Mouse (Mus musculus): ENCODE measurements around the gene Anxa11. TPM values are rescaled to one million over a fixed set of nuclear protein-coding genes. Genes with fewer than 3 reads are reported as not detected.
"Not testable (repeated sequence)": the region's sequence is repeated elsewhere in the genome, so short reads cannot be mapped to it uniquely, and the experiment has no call there.

Gene Anxa11
- polyA plus RNA-seq, 1 experiment: 113 TPM

GRCm38 (mm10) chr14:25802511-25802910, 39.4 kb upstream of the Anxa11 start:
- Histone ChIP-seq H3K27ac (ENCODE audit: control insufficient read depth, insufficient read depth, low read length) (no peak overlapping the region), H3K4me1 (replicated peaks; ENCODE audit: control insufficient read depth, insufficient read depth, low read length) (no peaks in the 10 kb centered on the region), H3K36me3 (ENCODE audit: control insufficient read depth, insufficient read depth, low read length) (no peaks in the 10 kb centered on the region), H3K4me3 (ENCODE audit: control insufficient read depth, insufficient read depth, low read length) (no peak overlapping the region), H3K27me3 (ENCODE audit: control insufficient read depth, insufficient read depth, low read length) (no peaks in the 10 kb centered on the region)
- TF ChIP-seq POLR2A (IDR thresholded peaks at IDR 0.05; ENCODE audit: control insufficient read depth, extremely low read depth, insufficient read depth, low read length, poor library complexity) (no peak), CTCF (IDR thresholded peaks at IDR 0.05; ENCODE audit: borderline replicate concordance, control insufficient read depth, extremely low read depth, insufficient read depth, low read length, poor library complexity) (no peak)
- no peak for DNase-seq

DNA sequence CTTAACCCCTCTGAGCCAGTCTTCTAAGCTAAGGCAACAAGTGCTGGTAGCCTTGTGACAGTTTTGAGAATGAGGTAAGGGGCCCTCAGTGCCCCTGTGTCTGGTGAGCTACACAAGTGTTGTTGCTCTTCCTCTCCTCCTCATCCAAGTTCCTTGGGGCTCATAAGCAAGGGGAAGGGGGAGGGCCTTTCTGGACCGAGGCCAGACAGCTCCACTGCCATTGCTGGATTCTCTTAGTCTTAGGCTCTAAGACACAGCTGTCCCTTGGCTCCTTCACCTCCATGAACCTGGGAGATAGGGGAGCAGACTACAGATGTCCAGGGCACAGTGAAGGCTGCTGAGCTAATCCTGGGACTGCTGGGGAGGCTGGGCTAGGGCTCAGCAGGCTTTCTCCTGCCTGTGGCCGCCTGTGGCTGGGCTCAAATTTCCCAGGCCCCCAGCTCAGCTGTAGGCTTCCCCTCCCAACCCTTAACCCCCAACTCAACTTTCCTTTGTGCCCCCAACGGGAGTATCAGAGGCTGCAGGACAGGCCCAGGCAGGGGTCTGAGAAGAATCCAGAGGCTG, 38.6 kb upstream of the Anxa11 start:
- Histone ChIP-seq H3K4me1 (replicated peaks; ENCODE audit: control insufficient read depth, insufficient read depth, low read length) (no peaks in the 10 kb centered on the region), H3K27ac (ENCODE audit: control insufficient read depth, insufficient read depth, low read length) (no peak overlapping the region), H3K4me3 (ENCODE audit: control insufficient read depth, insufficient read depth, low read length) (no peak overlapping the region), H3K27me3 (ENCODE audit: control insufficient read depth, insufficient read depth, low read length) (no peaks in the 10 kb centered on the region), H3K36me3 (ENCODE audit: control insufficient read depth, insufficient read depth, low read length) (no peaks in the 10 kb centered on the region)
- WGBS: 84% methylated on average over 3 of the region's 3 CpGs
- no peak for TF ChIP-seq CTCF (IDR thresholded peaks at IDR 0.05; ENCODE audit: borderline replicate concordance, control insufficient read depth, extremely low read depth, insufficient read depth, low read length, poor library complexity)
- DNase-seq: no peak

- no peak overlapping the region for H3K27ac ChIP-seq (ENCODE audit: control insufficient read depth, insufficient read depth, low read length)
- no peaks in the 10 kb centered on the region for H3K36me3 ChIP-seq (ENCODE audit: control insufficient read depth, insufficient read depth, low read length)
- 88% methylated on average over 7 of the region's 7 CpGs for WGBS
- no peak for TF ChIP-seq CTCF (IDR thresholded peaks at IDR 0.05; ENCODE audit: borderline replicate concordance, control insufficient read depth, extremely low read depth, insufficient read depth, low read length, poor library complexity)
- TF ChIP-seq POLR2A (IDR thresholded peaks at IDR 0.05; ENCODE audit: control insufficient read depth, extremely low read depth, insufficient read depth, low read length, poor library complexity): no peak
- H3K4me1 ChIP-seq (replicated peaks; ENCODE audit: control insufficient read depth, insufficient read depth, low read length): no peaks in the 10 kb centered on the region
- H3K4me3 ChIP-seq (ENCODE audit: control insufficient read depth, insufficient read depth, low read length): no peak overlapping the region
- H3K27me3 ChIP-seq (ENCODE audit: control insufficient read depth, insufficient read depth, low read length): no peaks in the 10 kb centered on the region
- no peak for DNase-seq
These were observed 36.1 kb upstream of the Anxa11 start for GRCm38 (mm10) chr14:25805871-25806270.

- DNase-seq: no peak
- 77% methylated on average over 7 of the region's 7 CpGs for WGBS
- Histone ChIP-seq H3K4me3 (ENCODE audit: control insufficient read depth, insufficient read depth, low read length) (no peak overlapping the region), H3K36me3 (ENCODE audit: control insufficient read depth, insufficient read depth, low read length) (no peaks in the 10 kb centered on the region), H3K27me3 (ENCODE audit: control insufficient read depth, insufficient read depth, low read length) (no peaks in the 10 kb centered on the region), H3K4me1 (replicated peaks; ENCODE audit: control insufficient read depth, insufficient read depth, low read length) (no peaks in the 10 kb centered on the region), H3K27ac (ENCODE audit: control insufficient read depth, insufficient read depth, low read length) (no peak overlapping the region)
- TF ChIP-seq POLR2A (IDR thresholded peaks at IDR 0.05; ENCODE audit: control insufficient read depth, extremely low read depth, insufficient read depth, low read length, poor library complexity) (no peak), CTCF (IDR thresholded peaks at IDR 0.05; ENCODE audit: borderline replicate concordance, control insufficient read depth, extremely low read depth, insufficient read depth, low read length, poor library complexity) (no peak)
These were observed 35.4 kb upstream of the Anxa11 start for GRCm38 (mm10) chr14:25806561-25806960.

DNA sequence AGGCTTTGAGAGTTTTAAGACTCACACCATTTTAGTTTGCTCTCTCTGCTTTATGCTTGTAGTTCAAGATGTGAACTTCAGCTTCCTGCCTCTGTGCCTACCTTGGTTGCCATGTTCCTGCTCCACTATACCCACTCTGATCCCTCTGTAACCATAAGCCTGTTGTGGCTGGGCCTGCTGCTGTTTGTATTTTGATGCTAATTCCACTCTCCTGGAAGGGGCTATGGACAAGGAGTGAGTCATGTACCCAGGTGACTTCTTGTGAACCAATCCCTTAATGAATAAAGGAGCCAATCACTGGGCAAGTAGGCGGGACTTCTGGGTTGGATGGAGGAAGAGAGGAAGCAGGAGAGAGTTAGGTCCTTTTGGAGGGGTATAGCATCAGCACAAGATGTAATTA, 30.9 kb upstream of the Anxa11 start:
- not testable (repeated sequence) for H3K27me3 ChIP-seq (ENCODE audit: control insufficient read depth, insufficient read depth, low read length); DNase-seq; H3K36me3 ChIP-seq (ENCODE audit: control insufficient read depth, insufficient read depth, low read length); H3K4me1 ChIP-seq (replicated peaks; ENCODE audit: control insufficient read depth, insufficient read depth, low read length); H3K4me3 ChIP-seq (ENCODE audit: control insufficient read depth, insufficient read depth, low read length); H3K27ac ChIP-seq (ENCODE audit: control insufficient read depth, insufficient read depth, low read length)
- WGBS: 85% methylated on average over 1 of the region's 1 CpGs

GRCm38 (mm10) chr14:25814140-25814539, 27.8 kb upstream of the Anxa11 start:
- H3K36me3 ChIP-seq (ENCODE audit: control insufficient read depth, insufficient read depth, low read length): no peaks in the 10 kb centered on the region
- H3K27ac ChIP-seq (ENCODE audit: control insufficient read depth, insufficient read depth, low read length): no peak overlapping the region
- H3K4me1 ChIP-seq (replicated peaks; ENCODE audit: control insufficient read depth, insufficient read depth, low read length): no peaks in the 10 kb centered on the region
- no peak for DNase-seq
- no peak overlapping the region for H3K4me3 ChIP-seq (ENCODE audit: control insufficient read depth, insufficient read depth, low read length)
- H3K27me3 ChIP-seq (ENCODE audit: control insufficient read depth, insufficient read depth, low read length): no peaks in the 10 kb centered on the region
- TF ChIP-seq POLR2A (IDR thresholded peaks at IDR 0.05; ENCODE audit: control insufficient read depth, extremely low read depth, insufficient read depth, low read length, poor library complexity) (no peak), CTCF (IDR thresholded peaks at IDR 0.05; ENCODE audit: borderline replicate concordance, control insufficient read depth, extremely low read depth, insufficient read depth, low read length, poor library complexity) (no peak)

DNA sequence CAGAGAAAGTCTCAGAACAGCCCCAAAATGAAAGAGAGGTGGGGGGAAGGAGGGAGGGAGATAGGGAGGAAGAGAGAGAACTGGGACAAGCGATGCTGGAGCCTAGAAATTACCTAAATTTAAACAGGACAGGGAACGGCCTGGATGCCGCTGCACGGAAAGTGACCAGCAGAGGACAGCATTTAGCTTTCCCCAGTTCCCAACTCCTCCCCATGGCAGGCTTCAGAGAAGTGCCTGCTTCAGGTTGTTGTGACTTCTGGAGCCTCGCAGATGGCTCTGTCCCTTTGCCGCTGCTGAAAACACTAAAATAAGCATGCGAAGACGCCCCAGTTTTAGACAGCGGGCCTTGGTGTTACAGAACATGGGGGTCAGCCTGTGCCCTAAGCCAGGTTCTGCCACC, 25.5 kb upstream of the Anxa11 start:
- Histone ChIP-seq H3K27me3 (ENCODE audit: control insufficient read depth, insufficient read depth, low read length) (no peaks in the 10 kb centered on the region), H3K4me3 (ENCODE audit: control insufficient read depth, insufficient read depth, low read length) (no peak overlapping the region), H3K27ac (ENCODE audit: control insufficient read depth, insufficient read depth, low read length) (no peak overlapping the region), H3K4me1 (replicated peaks; ENCODE audit: control insufficient read depth, insufficient read depth, low read length) (no peaks in the 10 kb centered on the region), H3K36me3 (ENCODE audit: control insufficient read depth, insufficient read depth, low read length) (no peaks in the 10 kb centered on the region)
- peak; percentile 46 for DNase-seq
- 30% methylated on average over 9 of the region's 9 CpGs for WGBS
- TF ChIP-seq CTCF (IDR thresholded peaks at IDR 0.05; ENCODE audit: borderline replicate concordance, control insufficient read depth, extremely low read depth, insufficient read depth, low read length, poor library complexity) (peak; percentile 66; the same call in 1 of the 2 replicates), POLR2A (IDR thresholded peaks at IDR 0.05; ENCODE audit: control insufficient read depth, extremely low read depth, insufficient read depth, low read length, poor library complexity) (no peak)

All from thymus, adult 2 months (tissue).